Mouse (Mus musculus) cerebellum, adult 8-10 months (tissue): ENCODE results near the gene Axl.

Experiments
- DNase-seq: peaks from one replicate; pipeline ENCODE4 v3.0.0; 2022

Gene Axl

DNA sequence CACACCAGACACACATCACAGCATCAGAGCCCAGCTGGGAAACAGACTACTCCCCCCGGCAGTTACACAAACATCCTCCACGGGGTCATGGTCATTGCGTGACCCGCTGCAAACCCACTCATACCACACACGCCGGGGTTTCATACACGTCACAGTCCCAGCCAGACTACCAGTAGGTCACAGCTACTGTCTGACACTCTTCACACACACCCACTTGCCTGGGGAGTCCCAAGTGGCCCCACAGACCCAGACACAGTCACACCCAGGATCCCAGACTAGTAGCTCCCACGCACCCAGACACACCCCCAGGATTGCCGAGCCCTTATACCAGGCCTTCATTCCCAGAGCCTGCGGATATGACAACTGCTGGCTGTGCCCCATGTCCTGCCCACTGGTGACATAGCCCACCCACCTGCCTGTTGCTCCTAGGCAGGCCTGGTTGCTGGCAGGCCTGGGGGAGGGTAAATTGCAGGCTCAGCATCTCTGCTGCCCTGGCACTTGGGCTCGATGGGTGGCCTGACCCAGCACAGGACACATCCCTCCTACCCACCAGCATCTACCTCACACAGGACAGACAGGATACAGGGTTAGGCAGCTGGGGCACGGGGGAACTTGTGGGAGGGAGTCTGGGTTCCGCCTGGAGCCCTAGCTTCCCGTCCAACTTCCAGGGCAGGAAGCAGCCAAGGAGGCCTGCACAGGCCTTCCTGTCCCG lies 80.8 kb downstream of the Axl start:
- DNase-seq, result no peak
